Mouse (Mus musculus) kidney, adult 2 months (tissue): ENCODE results near the gene Gm10521. TPM values are rescaled to one million over a fixed set of nuclear protein-coding genes. Genes with fewer than 3 reads are reported as not detected.

Source experiments
- DNase-seq: peaks from one replicate; pipeline ENCODE4 v3.0.0; 2021
- H3K27ac ChIP-seq: fragments of 200-500 bp; 2 replicates; pipeline ENCODE4 v1.5.1; 2012; ENCODE audit warnings: low read depth, low read length, control low read depth, inconsistent platforms; ENCODE audit not compliant: insufficient read depth
- H3K27me3 ChIP-seq: fragments of 200-500 bp; replicated peaks from 2 replicates; pipeline ENCODE4 v1.6.1; 2012; ENCODE audit warnings: mild to moderate bottlenecking, moderate library complexity, low read length, inconsistent platforms; ENCODE audit not compliant: control insufficient read depth, insufficient read depth
- H3K36me3 ChIP-seq: fragments of 200-500 bp; 2 replicates; pipeline ENCODE4 v1.6.1; 2012; ENCODE audit warnings: mild to moderate bottlenecking, moderate library complexity, low read length, inconsistent platforms; ENCODE audit not compliant: control insufficient read depth, insufficient read depth
- H3K4me1 ChIP-seq: fragments of 200-500 bp; 2 replicates; pipeline ENCODE4 v1.6.1; 2011; ENCODE audit warnings: low read length; ENCODE audit not compliant: control insufficient read depth, insufficient read depth
- H3K4me3 ChIP-seq: fragments of 200-500 bp; 2 replicates; pipeline ENCODE4 v1.5.1; 2011; ENCODE audit warnings: mild to moderate bottlenecking, low read depth, low read length, control low read depth; ENCODE audit not compliant: insufficient read depth
- CTCF ChIP-seq: fragments of 200-500 bp; conservative IDR thresholded peaks from 2 replicates; pipeline ENCODE4 v1.5.1; 2011; ENCODE audit warnings: low read depth, mild to moderate bottlenecking, control low read depth, low read length, moderate library complexity, mixed read lengths; ENCODE audit not compliant: insufficient read depth, insufficient read length
- POLR2A ChIP-seq: fragments of 200-500 bp; IDR thresholded peaks from one replicate; pipeline ENCODE4 v1.6.1; 2011; ENCODE audit warnings: low read depth, low read length, control low read depth
- whole genome bisulfite sequencing: fragments of 180-500 bp; shearing (Covaris S2); methylation state at CpG from one replicate; pipeline ENCODE4 v1.1.7; 2018; 5-methylcytosine and 5-hydroxymethylcytosine counted together
- polyA plus RNA-seq: library from polyadenylated mRNA; depleted of rRNA; stranded (reverse); fragments of >200 nt; gene quantifications from 2 replicates; pipeline ENCODE4 v1.2.3, GENCODE M21; 2012; rRNA removed

The Gm10521 gene
- polyA plus RNA-seq, 1 experiment = 0.11 TPM

DNA sequence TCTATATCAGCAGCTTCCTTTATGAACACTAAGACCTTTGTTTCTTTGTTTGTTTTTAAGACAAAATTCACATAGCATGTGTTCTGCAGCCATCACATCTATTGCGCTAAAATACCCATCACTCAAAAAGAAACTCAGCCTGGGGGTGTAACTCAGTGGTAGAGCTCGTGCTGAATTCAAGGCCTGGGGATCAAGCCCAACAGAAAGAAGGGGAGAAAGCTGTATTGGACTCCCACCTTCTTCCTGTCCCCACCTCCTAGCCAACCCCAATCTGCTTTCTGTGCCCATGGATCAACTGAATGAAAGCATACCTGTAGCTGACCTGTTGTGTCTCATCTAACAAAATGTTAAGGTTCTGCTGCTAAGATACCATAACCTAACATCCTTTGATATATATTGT lies 26.2 kb downstream of the Gm10521 start:
- DNase-seq = no peak
- TF ChIP-seq POLR2A (no peak), CTCF (no peak)
- Histone ChIP-seq H3K4me1 (no peaks in the 10 kb centered on the region), H3K27me3 (no peaks in the 10 kb centered on the region; the same call in 1 of the 2 replicates), H3K36me3 (no peaks in the 10 kb centered on the region), H3K4me3 (no peak overlapping the region), H3K27ac (no peak overlapping the region)
- whole genome bisulfite sequencing = 75% methylated on average over 2 of the region's 2 CpGs

DNA sequence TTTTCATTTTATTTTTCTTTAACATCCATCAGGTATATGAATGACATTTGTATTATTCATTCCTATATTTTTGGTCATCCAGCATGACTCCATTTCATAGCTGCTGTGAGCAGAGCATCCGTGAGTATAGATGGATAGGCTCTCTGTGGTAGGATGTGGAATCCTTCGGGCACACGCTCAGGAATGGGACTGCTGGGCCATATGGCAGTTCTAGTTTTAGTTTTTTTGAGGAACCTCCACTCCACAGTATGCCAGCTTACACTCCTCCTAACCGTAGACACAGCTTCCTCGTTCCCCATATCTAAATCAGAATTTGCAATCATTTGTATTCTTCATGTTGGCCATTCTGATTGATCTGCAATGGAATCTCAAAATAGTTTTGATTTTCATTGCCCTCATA lies 27.4 kb downstream of the Gm10521 start:
- no peak for DNase-seq
- no peaks in the 10 kb centered on the region for H3K36me3 ChIP-seq
- H3K27me3 ChIP-seq = no peaks in the 10 kb centered on the region; the same call in 1 of the 2 replicates
- 92% methylated on average over 5 of the region's 5 CpGs for WGBS
- H3K27ac ChIP-seq = no peak overlapping the region
- TF ChIP-seq POLR2A = no peak
- no peak for TF ChIP-seq CTCF
- no peak overlapping the region for H3K4me3 ChIP-seq
- no peaks in the 10 kb centered on the region for H3K4me1 ChIP-seq

DNA sequence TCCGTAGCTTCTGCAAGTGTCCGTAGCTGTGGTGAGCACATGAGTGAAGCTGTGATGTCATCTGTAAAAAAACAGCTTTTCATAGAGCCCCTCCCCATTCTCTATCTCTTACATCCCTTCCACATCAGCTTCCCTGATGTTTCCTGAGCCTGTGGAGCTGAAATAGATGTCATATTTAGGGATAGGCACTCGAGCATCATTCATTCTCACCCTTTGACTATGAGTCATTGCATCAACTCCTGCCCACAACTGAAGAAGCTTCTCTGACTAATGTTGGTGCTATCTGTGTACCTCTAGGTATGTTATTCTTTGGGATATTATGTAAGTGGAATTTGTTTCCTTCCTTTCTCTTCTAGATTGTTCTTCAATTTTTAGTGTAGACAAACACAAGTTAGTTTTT lies 29.4 kb downstream of the Gm10521 start:
- Histone ChIP-seq H3K36me3 (no peaks in the 10 kb centered on the region), H3K4me1 (no peaks in the 10 kb centered on the region), H3K27me3 (no peaks in the 10 kb centered on the region; the same call in 1 of the 2 replicates), H3K4me3 (no peak overlapping the region), H3K27ac (no peak overlapping the region)
- TF ChIP-seq POLR2A (no peak), CTCF (no peak)
- WGBS = 74% methylated on average over 3 of the region's 3 CpGs
- no peak for DNase-seq

DNA sequence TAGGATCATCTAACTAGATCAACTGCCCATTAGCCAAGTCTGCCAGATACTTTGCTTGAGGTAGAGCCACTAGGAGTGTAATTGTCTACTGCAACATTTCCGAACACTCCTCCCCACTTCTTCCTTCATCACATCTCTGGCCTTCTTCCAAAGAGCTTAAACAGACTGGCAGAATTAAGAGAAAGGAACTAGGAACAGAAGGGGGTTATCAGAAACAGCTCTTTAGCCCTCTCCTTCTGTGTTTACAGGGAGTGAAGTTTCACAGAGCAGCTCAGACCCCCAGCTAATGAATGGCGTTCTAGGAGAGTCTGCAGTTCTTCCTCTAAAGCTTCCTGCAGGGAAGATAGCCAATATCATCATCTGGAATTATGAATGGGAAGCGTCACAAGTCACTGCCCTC lies 38.4 kb downstream of the Gm10521 start:
- H3K27me3 ChIP-seq = no peaks in the 10 kb centered on the region; the same call in 1 of the 2 replicates
- no peaks in the 10 kb centered on the region for H3K4me1 ChIP-seq
- no peak overlapping the region for H3K27ac ChIP-seq
- no peak for TF ChIP-seq CTCF
- no peak for TF ChIP-seq POLR2A
- DNase-seq = no peak
- no peak overlapping the region for H3K4me3 ChIP-seq
- WGBS = 54% methylated on average over 3 of the region's 3 CpGs
- no peaks in the 10 kb centered on the region for H3K36me3 ChIP-seq

DNA sequence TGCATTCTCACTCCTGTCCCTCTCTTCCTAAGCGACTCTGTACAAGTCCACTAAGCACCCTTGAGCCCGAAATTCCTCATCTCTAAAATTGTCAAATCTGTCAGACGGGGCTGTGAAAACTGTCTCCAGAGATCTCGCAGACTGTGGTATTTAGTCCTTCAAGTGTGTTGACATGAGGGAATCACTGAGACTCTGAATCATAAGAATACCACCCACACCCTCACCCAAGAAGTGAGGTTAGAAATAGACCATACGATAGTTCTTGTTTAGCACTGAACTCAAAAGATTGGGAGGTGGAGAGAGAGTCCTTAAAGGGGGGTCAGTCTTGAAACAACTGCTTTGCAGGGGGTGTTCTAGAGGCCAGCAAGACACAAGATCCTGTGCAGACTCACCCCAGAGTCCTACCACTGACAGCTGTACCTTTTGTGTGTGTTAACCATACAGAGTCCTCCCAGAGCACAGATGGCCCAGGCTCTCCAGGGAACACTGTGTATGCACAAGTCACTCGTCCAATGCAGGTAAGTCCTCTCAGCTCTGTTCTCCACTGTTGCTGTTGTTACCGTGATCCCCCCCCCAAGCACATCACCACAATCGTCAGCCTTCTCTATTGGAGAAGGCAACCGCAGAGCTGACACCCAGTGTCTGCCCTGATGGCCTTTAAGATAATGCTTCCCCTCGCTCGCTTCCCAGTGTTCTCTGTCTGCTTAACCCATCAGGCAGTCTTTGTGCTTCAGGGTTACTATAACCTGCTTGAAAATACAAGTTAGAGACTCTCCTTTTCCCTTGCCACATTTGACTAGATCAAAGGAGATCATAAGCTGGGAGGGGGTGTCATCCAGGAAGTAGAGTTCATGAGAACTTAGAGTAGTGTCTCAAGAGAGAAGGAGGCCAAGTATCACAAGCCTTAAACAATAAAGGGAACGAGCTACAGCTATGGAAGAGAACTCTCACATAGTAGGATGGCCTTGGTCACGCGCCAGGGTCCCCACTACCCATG lies 43.8 kb downstream of the Gm10521 start:
- WGBS = 84% methylated on average over 14 of the region's 14 CpGs
- TF ChIP-seq CTCF (no peak), POLR2A (no peak)
- Histone ChIP-seq H3K36me3 (no peaks in the 10 kb centered on the region), H3K4me3 (no peak overlapping the region), H3K27me3 (no peaks in the 10 kb centered on the region; the same call in 1 of the 2 replicates), H3K27ac (no peak overlapping the region), H3K4me1 (no peaks in the 10 kb centered on the region)
- DNase-seq = no peak

DNA sequence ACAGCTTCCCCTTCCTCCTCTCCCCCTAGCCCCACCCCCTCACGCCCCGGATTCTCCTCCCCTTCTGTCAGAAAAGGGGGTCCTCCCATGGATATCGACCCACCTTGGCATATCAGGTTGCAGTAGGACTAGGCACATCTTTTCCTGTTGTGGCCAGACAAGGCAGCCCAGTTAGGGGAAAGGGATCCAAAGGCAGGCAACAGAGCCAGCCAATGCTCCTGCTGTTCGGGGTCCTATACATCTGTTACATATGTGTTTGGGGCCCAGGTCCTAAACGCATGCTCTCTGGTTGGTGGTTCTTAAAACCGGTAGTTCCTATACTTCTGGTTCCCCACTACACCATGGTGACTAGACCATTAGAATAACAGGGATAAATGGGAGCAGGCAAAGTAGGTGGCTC lies 45.2 kb downstream of the Gm10521 start:
- Histone ChIP-seq H3K27ac (no peak overlapping the region), H3K36me3 (no peaks in the 10 kb centered on the region), H3K4me3 (no peak overlapping the region), H3K27me3 (no peaks in the 10 kb centered on the region; the same call in 1 of the 2 replicates), H3K4me1 (no peaks in the 10 kb centered on the region)
- DNase-seq = no peak
- TF ChIP-seq CTCF = no peak
- no peak for TF ChIP-seq POLR2A
- WGBS = 63% methylated on average over 6 of the region's 6 CpGs

DNA sequence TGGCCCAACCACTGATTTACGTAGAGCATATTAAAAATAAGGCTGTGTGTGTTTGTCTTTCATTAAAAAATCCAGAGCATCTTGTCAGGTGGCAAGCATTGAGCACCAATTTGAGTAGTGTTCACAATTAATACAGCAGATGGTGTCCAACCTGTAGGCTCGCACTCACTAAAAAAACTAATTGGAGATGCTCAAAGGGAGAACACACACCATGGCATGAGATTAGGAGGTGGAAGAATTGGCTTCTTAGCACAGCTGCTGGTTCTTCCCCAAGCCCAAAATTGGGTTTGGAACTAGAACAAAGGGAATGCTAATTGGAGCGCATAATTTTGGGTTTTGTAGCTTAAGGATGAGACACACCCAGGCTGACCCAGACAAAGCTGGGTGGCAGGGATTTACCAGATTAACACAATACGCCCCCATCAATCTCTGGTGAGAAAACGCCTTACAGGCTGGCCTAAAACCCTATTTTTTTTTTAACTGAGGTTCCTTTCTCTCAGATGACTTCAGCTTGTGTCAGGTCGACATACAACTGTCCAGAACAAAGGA lies 51.1 kb downstream of the Gm10521 start:
- TF ChIP-seq POLR2A = no peak
- TF ChIP-seq CTCF = no peak
- DNase-seq = no peak
- H3K4me3 ChIP-seq = no peak overlapping the region
- 82% methylated on average over 6 of the region's 6 CpGs for WGBS
- no peaks in the 10 kb centered on the region for H3K27me3 ChIP-seq
- no peaks in the 10 kb centered on the region for H3K36me3 ChIP-seq
- H3K27ac ChIP-seq = no peak overlapping the region
- no peaks in the 10 kb centered on the region for H3K4me1 ChIP-seq

Other genes starting within 250 kb of the Gm10521 start
- 1.1 and 1.5 TPM in 2 replicates for gene Slamf7, start 242.6 kb upstream of the Gm10521 start, polyA plus RNA-seq
- gene Cd48, start 213.7 kb upstream of the Gm10521 start, polyA plus RNA-seq = 2.7 and 4.3 TPM in 2 replicates
- gene Slamf1, start 128.5 kb upstream of the Gm10521 start, polyA plus RNA-seq = 0.03 and 0.28 TPM in 2 replicates
- gene Cd84, start 56.0 kb upstream of the Gm10521 start, polyA plus RNA-seq = 0.30 and 0.92 TPM in 2 replicates
- 0.10 and 1.4 TPM in 2 replicates for gene Slamf6, start 21.9 kb downstream of the Gm10521 start, polyA plus RNA-seq
- gene Vangl2, start 132.8 kb downstream of the Gm10521 start, polyA plus RNA-seq = 2.9 and 3.3 TPM in 2 replicates
- gene Nhlh1, start 161.9 kb downstream of the Gm10521 start, polyA plus RNA-seq = not detected in 2 replicates
- gene Copa, start 186.9 kb downstream of the Gm10521 start, polyA plus RNA-seq = 60.4 and 74.9 TPM in 2 replicates
- gene Ncstn, start 187.1 kb downstream of the Gm10521 start, polyA plus RNA-seq = 94.0 and 98.3 TPM in 2 replicates
- 110 and 125 TPM in 2 replicates for gene Pex19, start 231.1 kb downstream of the Gm10521 start, polyA plus RNA-seq